8 mouse cellular contexts compared by ENCODE assay signal in genomic region chr11:115153699-115154292, GRCm38 (mm10). TPM values are rescaled to one million over a fixed set of nuclear protein-coding genes. Genes with fewer than 3 reads are reported as not detected.
DNase-seq lines count a peak whose midpoint lies in the region; ATAC-seq and TF ChIP-seq lines count a peak whose summit lies in the region.

No protein-coding gene starts in this region.

- WGBS in hindbrain, postnatal 0 days, result 1% methylated on average over 33 of the region's 35 CpGs
- WGBS in limb, embryonic 12.5 days, result 2% methylated on average over 35 of the region's 35 CpGs
- whole genome bisulfite sequencing in midbrain, embryonic 12.5 days, result 1% methylated on average over 35 of the region's 35 CpGs
- WGBS in spleen, adult 2 months, result under 1% methylated on average over 34 of the region's 35 CpGs

- H3K4me2 ChIP-seq in hindbrain, postnatal 0 days (ENCODE audit: low read depth, low read length), result peak overlapping the region; percentile 43
- H3K4me2 ChIP-seq in limb, embryonic 12.5 days, result peak overlapping the region; percentile 53
- H3K4me2 ChIP-seq in midbrain, embryonic 12.5 days (replicated peaks), result peak overlapping the region; percentile 44

- H3K27ac ChIP-seq in hindbrain, postnatal 0 days, result no peak overlapping the region
- no peak overlapping the region for H3K27ac ChIP-seq in limb, embryonic 12.5 days
- no peak overlapping the region for H3K27ac ChIP-seq in midbrain, embryonic 12.5 days (replicated peaks)
- peak overlapping the region; percentile 73 for H3K27ac ChIP-seq in spleen, adult 2 months (ENCODE audit: insufficient read depth, low read length)

- no peak overlapping the region for H3K9ac ChIP-seq in hindbrain, postnatal 0 days (replicated peaks; ENCODE audit: low read length)
- H3K9ac ChIP-seq in limb, embryonic 12.5 days (replicated peaks), result peak overlapping the region; percentile 42
- H3K9ac ChIP-seq in midbrain, embryonic 12.5 days (replicated peaks), result no peak overlapping the region

- no peaks in the 10 kb centered on the region; the same call in 1 of the 2 replicates for H3K4me1 ChIP-seq in hindbrain, postnatal 0 days (ENCODE audit: insufficient read depth, low read length)
- peaks cover 46% of the 10 kb centered on the region for H3K4me1 ChIP-seq in limb, embryonic 12.5 days (replicated peaks)
- H3K4me1 ChIP-seq in midbrain, embryonic 12.5 days, result peaks cover 24% of the 10 kb centered on the region
- peaks cover 42% of the 10 kb centered on the region; the same call in 1 of the 2 replicates for H3K4me1 ChIP-seq in spleen, adult 2 months (ENCODE audit: control insufficient read depth, insufficient read depth, insufficient read length)

- peak overlapping the region; percentile 16 for H3K4me3 ChIP-seq in hindbrain, postnatal 0 days (ENCODE audit: low read length)
- peak overlapping the region; percentile 40 for H3K4me3 ChIP-seq in limb, embryonic 12.5 days (replicated peaks)
- H3K4me3 ChIP-seq in midbrain, embryonic 12.5 days, result peak overlapping the region; percentile 30
- peak overlapping the region; percentile 59 for H3K4me3 ChIP-seq in spleen, adult 2 months (ENCODE audit: extremely low read depth, insufficient read depth, insufficient read length)

- no peaks in the 10 kb centered on the region for H3K36me3 ChIP-seq in hindbrain, postnatal 0 days (ENCODE audit: insufficient read depth, low read length)
- H3K36me3 ChIP-seq in limb, embryonic 12.5 days, result no peaks in the 10 kb centered on the region
- H3K36me3 ChIP-seq in midbrain, embryonic 12.5 days, result no peaks in the 10 kb centered on the region
- no peaks in the 10 kb centered on the region for H3K36me3 ChIP-seq in spleen, adult 2 months (ENCODE audit: control insufficient read depth, insufficient read depth, low read length)

- DNase-seq in layer of hippocampus, adult 11-12 months (ENCODE audit: low spot score), result peak; percentile 81
- DNase-seq in layer of hippocampus, adult 9-10 months (ENCODE audit: low spot score), result no peak
- peak; percentile 84 for DNase-seq in cerebellum, adult 9-10 months
- DNase-seq in frontal cortex, postnatal 36 days (ENCODE audit: low spot score in 2 of 2), result peak; percentile 47 to 56
- DNase-seq in hindbrain, postnatal 0 days (ENCODE audit: low spot score), result peak; percentile 68
- peak; percentile 81 to 93 for DNase-seq in spleen, adult 2 months (ENCODE audit: low read depth in 1 of 2, low spot score in 2 of 2)

- peak; percentile 65 for TF ChIP-seq POLR2A in spleen, adult 2 months (IDR thresholded peaks at IDR 0.05; ENCODE audit: low read depth, low read length)

- TF ChIP-seq CTCF in hindbrain, postnatal 0 days (IDR thresholded peaks at IDR 0.05; ENCODE audit: low read depth), result peak; percentile 91
- peak; percentile 94 for TF ChIP-seq CTCF in spleen, adult 2 months (IDR thresholded peaks at IDR 0.05; ENCODE audit: extremely low read depth, insufficient read depth, insufficient read length, insufficient replicate concordance)

- ATAC-seq in hindbrain, postnatal 0 days, result peak; percentile 63; the same call in 1 of the 2 replicates
- peak; percentile 23; the same call in 1 of the 2 replicates for ATAC-seq in limb, embryonic 12.5 days (ENCODE audit: insufficient number of reproducible peaks, insufficient read depth, low FRiP score, low TSS enrichment, low read depth)
- peak; percentile 62 for ATAC-seq in midbrain, embryonic 12.5 days (ENCODE audit: low FRiP score, low read depth)

- peaks cover 16% of the 10 kb centered on the region for H3K27me3 ChIP-seq in hindbrain, postnatal 0 days (ENCODE audit: insufficient read depth, low read length)
- peaks cover 52% of the 10 kb centered on the region for H3K27me3 ChIP-seq in limb, embryonic 12.5 days
- peaks cover 68% of the 10 kb centered on the region for H3K27me3 ChIP-seq in midbrain, embryonic 12.5 days
- H3K27me3 ChIP-seq in spleen, adult 2 months (ENCODE audit: control insufficient read depth, insufficient read depth, low read length), result no peaks in the 10 kb centered on the region

- 0 out of 2 replicates have a peak, but pooled peaks cover 4% of the 10 kb centered on the region for H3K9me3 ChIP-seq in hindbrain, postnatal 0 days (ENCODE audit: low read length)
- H3K9me3 ChIP-seq in limb, embryonic 12.5 days, result peaks cover 4% of the 10 kb centered on the region; the same call in 1 of the 2 replicates
- H3K9me3 ChIP-seq in midbrain, embryonic 12.5 days, result no peaks in the 10 kb centered on the region

RNA-seq across cellular contexts. Expression of gene Slc9a3r1, which starts 9.3 kb away (rescaled TPM):
- total RNA-seq in hindbrain, postnatal 0 days (2014; rRNA removed), result 72.6 and 76.9 TPM in 2 replicates
- polyA plus RNA-seq in hindbrain, postnatal 0 days (2015; fragmentation: Nextera tagmentation; extraction: Ambion mirVana), result 91.8 and 98.2 TPM in 2 replicates
- 23.9 and 25.0 TPM in 2 replicates for polyA plus RNA-seq in limb, embryonic 12.5 days (2016; fragmentation: Nextera tagmentation; extraction: Ambion mirVana)
- polyA plus RNA-seq in midbrain, embryonic 12.5 days (2016; fragmentation: Nextera tagmentation; extraction: Ambion mirVana), result 34.3 and 34.6 TPM in 2 replicates
- polyA plus RNA-seq in spleen, adult 2 months (2012; rRNA removed), result 51.5 and 63.7 TPM in 2 replicates

RNA-seq across cellular contexts. Expression of gene Cd300lf, which starts 20.0 kb away (rescaled TPM):
- total RNA-seq in hindbrain, postnatal 0 days (2014; rRNA removed), result not detected in 2 replicates
- polyA plus RNA-seq in hindbrain, postnatal 0 days (2015; fragmentation: Nextera tagmentation; extraction: Ambion mirVana), result 0.23 and 0.37 TPM in 2 replicates
- 0.26 TPM in 2 replicates for polyA plus RNA-seq in limb, embryonic 12.5 days (2016; fragmentation: Nextera tagmentation; extraction: Ambion mirVana)
- polyA plus RNA-seq in midbrain, embryonic 12.5 days (2016; fragmentation: Nextera tagmentation; extraction: Ambion mirVana), result 0.15 and 0.24 TPM in 2 replicates
- 24.7 and 31.4 TPM in 2 replicates for polyA plus RNA-seq in spleen, adult 2 months (2012; rRNA removed)

RNA-seq across cellular contexts. Expression of gene Tmem104, which starts 33.5 kb away (rescaled TPM):
- total RNA-seq in hindbrain, postnatal 0 days (2014; rRNA removed), result 6.4 and 11.1 TPM in 2 replicates
- 10.1 and 13.5 TPM in 2 replicates for polyA plus RNA-seq in hindbrain, postnatal 0 days (2015; fragmentation: Nextera tagmentation; extraction: Ambion mirVana)
- 5.8 and 8.2 TPM in 2 replicates for polyA plus RNA-seq in limb, embryonic 12.5 days (2016; fragmentation: Nextera tagmentation; extraction: Ambion mirVana)
- 7.9 and 9.2 TPM in 2 replicates for polyA plus RNA-seq in midbrain, embryonic 12.5 days (2016; fragmentation: Nextera tagmentation; extraction: Ambion mirVana)
- 16.3 and 16.5 TPM in 2 replicates for polyA plus RNA-seq in spleen, adult 2 months (2012; rRNA removed)

RNA-seq across cellular contexts. Expression of gene Nat9, which starts 33.9 kb away (rescaled TPM):
- total RNA-seq in hindbrain, postnatal 0 days (2014; rRNA removed), result 17.3 and 27.8 TPM in 2 replicates
- polyA plus RNA-seq in hindbrain, postnatal 0 days (2015; fragmentation: Nextera tagmentation; extraction: Ambion mirVana), result 17.3 and 22.2 TPM in 2 replicates
- polyA plus RNA-seq in limb, embryonic 12.5 days (2016; fragmentation: Nextera tagmentation; extraction: Ambion mirVana), result 17.8 and 23.6 TPM in 2 replicates
- 18.5 and 19.2 TPM in 2 replicates for polyA plus RNA-seq in midbrain, embryonic 12.5 days (2016; fragmentation: Nextera tagmentation; extraction: Ambion mirVana)
- 12.3 and 12.5 TPM in 2 replicates for polyA plus RNA-seq in spleen, adult 2 months (2012; rRNA removed)

Comparison
In these comparisons a context has a peak if more than half of its experiments do, and no peak if none do; other contexts are left out.
1. RNA of gene Cd300lf, which starts 20.0 kb away (polyA plus RNA-seq): 24.7 to 31.4 TPM in spleen, adult 2 months; 0.26 TPM in limb, embryonic 12.5 days, 0.23 to 0.37 TPM in hindbrain, postnatal 0 days and 0.15 to 0.24 TPM in midbrain, embryonic 12.5 days; every median in the first group is over 10 times any median in the second.
2. Peak in every context shown above with its lines, with median percentiles within 50 percentile points of each other: ATAC-seq, H3K4me2 ChIP-seq and H3K4me3 ChIP-seq.